Mouse (Mus musculus): ENCODE measurements around the gene Itpkc. TPM values are rescaled to one million over a fixed set of nuclear protein-coding genes. Genes with fewer than 3 reads are reported as not detected.

Gene Itpkc
- polyA plus RNA-seq, 2 experiments, result 1.3 to 2.0 TPM

DNA sequence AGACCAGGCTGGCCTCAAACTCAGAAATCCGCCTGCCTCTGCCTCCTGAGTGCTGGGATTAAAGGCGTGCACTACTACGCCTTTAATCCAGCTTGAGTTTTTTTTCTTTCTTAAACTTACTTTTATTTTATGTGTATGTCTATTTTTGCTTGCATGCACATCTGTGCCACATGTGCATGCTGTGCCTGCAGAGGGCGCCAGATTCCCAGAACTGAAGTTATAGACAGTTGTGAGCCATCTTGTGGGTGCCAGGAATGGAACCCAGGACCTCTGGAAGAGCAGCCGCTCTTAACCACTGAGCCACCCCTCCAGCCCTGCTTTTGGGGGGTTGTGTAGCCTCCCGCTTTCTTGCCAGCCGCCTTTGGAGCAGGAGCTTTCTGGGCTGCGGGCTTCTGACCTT lies 43.0 kb upstream of the Itpkc start:
- H3K9me3 ChIP-seq (ENCODE audit: control insufficient read depth, low read length), result no peaks in the 10 kb centered on the region

DNA sequence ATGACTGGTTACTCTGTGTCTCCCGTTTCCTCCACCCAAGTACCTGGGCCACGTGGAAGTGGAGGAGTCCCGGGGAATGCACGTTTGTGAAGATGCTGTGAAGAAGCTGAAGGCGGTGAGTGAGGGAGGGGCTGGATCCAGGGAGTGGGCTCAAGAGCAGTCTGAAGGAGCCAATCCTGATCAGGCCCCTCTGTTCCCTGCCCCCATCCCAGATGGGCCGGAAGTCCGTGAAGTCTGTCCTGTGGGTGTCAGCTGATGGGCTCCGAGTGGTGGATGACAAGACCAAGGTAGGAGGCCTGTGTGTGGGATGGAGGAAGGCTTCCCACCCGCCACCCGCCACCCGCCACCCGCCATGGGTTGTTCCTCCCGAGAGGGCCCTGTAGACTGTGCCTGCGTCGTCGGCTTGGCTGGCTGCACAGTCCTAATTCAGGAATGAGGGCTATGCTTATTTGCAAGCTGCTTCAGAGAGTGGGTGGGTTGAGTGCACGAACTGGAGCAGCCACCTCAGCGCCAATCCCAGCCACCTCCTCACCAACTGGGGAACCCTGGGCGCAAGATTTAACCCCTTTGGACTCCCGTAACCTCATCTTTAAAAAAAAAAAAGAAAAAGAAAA lies 38.2 kb upstream of the Itpkc start:
- Histone ChIP-seq H3K27ac (no peak overlapping the region), H3K4me3 (ENCODE audit: insufficient read depth in 1 of 2, low read depth in 2 of 2, low read length in 2 of 2) (no peak overlapping the region), H3K9me3 (ENCODE audit: control insufficient read depth, low read length) (no peaks in the 10 kb centered on the region), H3K27me3 (ENCODE audit: control insufficient read depth, insufficient read depth, low read length) (no peaks in the 10 kb centered on the region), H3K9ac (replicated peaks) (no peak overlapping the region), H3K4me2 (ENCODE audit: low read depth) (no peak overlapping the region), H3K4me1 (replicated peaks; ENCODE audit: control insufficient read depth in 2 of 2, insufficient read depth in 2 of 2, low read length in 1 of 2) (no peaks in the 10 kb centered on the region), H3K36me3 (replicated peaks; ENCODE audit: control insufficient read depth, insufficient read depth, low read depth) (no peaks in the 10 kb centered on the region)
- 69% methylated on average over 20 of the region's 20 CpGs for WGBS (ENCODE audit: insufficient replicate concordance)
- DNase-seq (ENCODE audit: low read depth in 3 of 3, low spot score in 3 of 3), result no peak
- ATAC-seq (ENCODE audit: insufficient read depth), result no peak
- no peak for TF ChIP-seq CTCF (IDR thresholded peaks at IDR 0.05; ENCODE audit: low read depth)
- no peak for TF ChIP-seq EP300 (IDR thresholded peaks at IDR 0.05; ENCODE audit: low read depth)

More for the DNA sequence above, 43.0 kb upstream of the Itpkc start:
- Histone ChIP-seq H3K4me2 (ENCODE audit: low read depth) (no peak overlapping the region), H3K4me3 (ENCODE audit: insufficient read depth in 1 of 2, low read depth in 2 of 2, low read length in 2 of 2) (no peak overlapping the region), H3K4me1 (replicated peaks; ENCODE audit: control insufficient read depth in 2 of 2, insufficient read depth in 2 of 2, low read length in 1 of 2) (0 out of 4 replicates have a peak, but pooled peaks cover 0 to 3% of the 10 kb centered on the region in 2 experiments), H3K36me3 (replicated peaks; ENCODE audit: control insufficient read depth, insufficient read depth, low read depth) (no peaks in the 10 kb centered on the region), H3K27ac (no peak overlapping the region), H3K9ac (replicated peaks) (no peak overlapping the region), H3K27me3 (ENCODE audit: control insufficient read depth, insufficient read depth, low read length) (no peaks in the 10 kb centered on the region)
- DNase-seq (ENCODE audit: low read depth in 3 of 3, low spot score in 3 of 3) (no peak), ATAC-seq (ENCODE audit: insufficient read depth) (no peak)
- WGBS (ENCODE audit: insufficient replicate concordance), result 72% methylated on average over 8 of the region's 8 CpGs
- TF ChIP-seq CTCF (IDR thresholded peaks at IDR 0.05; ENCODE audit: low read depth), result peak; percentile 48
- no peak for TF ChIP-seq EP300 (IDR thresholded peaks at IDR 0.05; ENCODE audit: low read depth)

GRCm38 (mm10) chr7:27264761-27265160 lies 36.3 kb upstream of the Itpkc start:
- no peak for TF ChIP-seq CTCF (IDR thresholded peaks at IDR 0.05; ENCODE audit: low read depth)
- H3K4me2 ChIP-seq (ENCODE audit: low read depth), result no peak overlapping the region
- no peak overlapping the region for H3K27ac ChIP-seq
- DNase-seq (ENCODE audit: low read depth in 3 of 3, low spot score in 3 of 3) (no peak), ATAC-seq (ENCODE audit: insufficient read depth) (no peak)
- no peaks in the 10 kb centered on the region for H3K4me1 ChIP-seq (replicated peaks; ENCODE audit: control insufficient read depth in 2 of 2, insufficient read depth in 2 of 2, low read length in 1 of 2)
- WGBS (ENCODE audit: insufficient replicate concordance), result 78% methylated on average over 12 of the region's 12 CpGs
- no peaks in the 10 kb centered on the region for H3K27me3 ChIP-seq (ENCODE audit: control insufficient read depth, insufficient read depth, low read length)
- H3K36me3 ChIP-seq (replicated peaks; ENCODE audit: control insufficient read depth, insufficient read depth, low read depth), result no peaks in the 10 kb centered on the region
- no peak overlapping the region for H3K4me3 ChIP-seq (ENCODE audit: insufficient read depth in 1 of 2, low read depth in 2 of 2, low read length in 2 of 2)
- H3K9me3 ChIP-seq (ENCODE audit: control insufficient read depth, low read length), result no peaks in the 10 kb centered on the region
- H3K9ac ChIP-seq (replicated peaks), result no peak overlapping the region

DNA sequence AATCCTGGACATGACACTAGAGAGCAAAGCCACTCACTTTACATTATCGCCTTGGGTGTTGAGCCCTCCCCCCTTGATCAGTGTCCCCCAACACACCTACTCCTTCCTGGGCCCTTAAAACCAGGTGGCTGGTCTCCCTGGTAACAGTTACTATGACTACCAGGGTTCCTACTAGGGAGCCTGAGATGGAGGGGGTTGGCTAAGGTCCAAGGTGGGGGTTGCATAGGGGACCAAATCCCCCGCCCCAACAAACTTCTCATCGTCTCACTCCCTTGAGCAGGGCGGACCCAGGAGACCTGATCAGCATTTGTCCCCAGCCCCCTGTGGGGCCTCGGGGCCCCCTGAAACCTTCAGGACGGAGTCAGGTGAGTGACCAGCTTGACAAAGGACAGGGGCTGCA lies 33.4 kb upstream of the Itpkc start:
- TF ChIP-seq CTCF (IDR thresholded peaks at IDR 0.05; ENCODE audit: low read depth) (no peak), EP300 (IDR thresholded peaks at IDR 0.05; ENCODE audit: low read depth) (no peak)
- no peak overlapping the region for H3K27ac ChIP-seq
- ATAC-seq (ENCODE audit: insufficient read depth) (no peak), DNase-seq (ENCODE audit: low read depth in 3 of 3, low spot score in 3 of 3) (no peak)
- no peaks in the 10 kb centered on the region for H3K9me3 ChIP-seq (ENCODE audit: control insufficient read depth, low read length)
- H3K4me2 ChIP-seq (ENCODE audit: low read depth), result no peak overlapping the region
- H3K27me3 ChIP-seq (ENCODE audit: control insufficient read depth, insufficient read depth, low read length), result no peaks in the 10 kb centered on the region
- no peak overlapping the region for H3K4me3 ChIP-seq (ENCODE audit: insufficient read depth in 1 of 2, low read depth in 2 of 2, low read length in 2 of 2)
- no peaks in the 10 kb centered on the region for H3K36me3 ChIP-seq (replicated peaks; ENCODE audit: control insufficient read depth, insufficient read depth, low read depth)
- WGBS (ENCODE audit: insufficient replicate concordance), result 61% methylated on average over 6 of the region's 6 CpGs
- H3K9ac ChIP-seq (replicated peaks), result no peak overlapping the region
- H3K4me1 ChIP-seq (replicated peaks; ENCODE audit: control insufficient read depth in 2 of 2, insufficient read depth in 2 of 2, low read length in 1 of 2), result peaks cover 0 to 2% of the 10 kb centered on the region in 2 experiments; a peak in 2 of 4 replicates

- H3K9ac ChIP-seq (replicated peaks), result no peak overlapping the region
- no peak overlapping the region for H3K27ac ChIP-seq
- H3K4me1 ChIP-seq (replicated peaks; ENCODE audit: control insufficient read depth in 2 of 2, insufficient read depth in 2 of 2, low read length in 1 of 2), result peaks cover 0 to 2% of the 10 kb centered on the region in 2 experiments; a peak in 2 of 4 replicates
- H3K27me3 ChIP-seq (ENCODE audit: control insufficient read depth, insufficient read depth, low read length), result no peaks in the 10 kb centered on the region
- no peak overlapping the region for H3K4me2 ChIP-seq (ENCODE audit: low read depth)
- H3K4me3 ChIP-seq (ENCODE audit: insufficient read depth in 1 of 2, low read depth in 2 of 2, low read length in 2 of 2), result no peak overlapping the region
- no peaks in the 10 kb centered on the region for H3K9me3 ChIP-seq (ENCODE audit: control insufficient read depth, low read length)
- 49% methylated on average over 7 of the region's 7 CpGs for WGBS (ENCODE audit: insufficient replicate concordance)
- ATAC-seq (ENCODE audit: insufficient read depth) (no peak), DNase-seq (ENCODE audit: low read depth in 3 of 3, low spot score in 3 of 3) (no peak)
- TF ChIP-seq CTCF (IDR thresholded peaks at IDR 0.05; ENCODE audit: low read depth), result no peak
- TF ChIP-seq EP300 (IDR thresholded peaks at IDR 0.05; ENCODE audit: low read depth), result no peak
- no peaks in the 10 kb centered on the region for H3K36me3 ChIP-seq (replicated peaks; ENCODE audit: control insufficient read depth, insufficient read depth, low read depth)
These were observed 32.4 kb upstream of the Itpkc start for GRCm38 (mm10) chr7:27260856-27261255.

All from liver, embryonic 14.5 days (tissue).